Mouse (Mus musculus) adrenal gland, adult 8-10 months (tissue): ENCODE data around the gene Engase. TPM values are rescaled to one million over a fixed set of nuclear protein-coding genes. Genes with fewer than 3 reads are reported as not detected.

Experiments used
- DNase-seq: peaks from one replicate; pipeline ENCODE4 v3.0.0; 2022
- total RNA-seq, 4 experiments: library from RNA; stranded (reverse); gene quantifications; 2 replicates each; pipeline ENCODE4 v1.2.4; 2022

The Engase gene
- total RNA-seq, 4 experiments from 2014 or later, result 21.9 to 25.7 (median 24.0) TPM

GRCm38 (mm10) chr11:118530313-118530712, 53.7 kb downstream of the Engase start:
- no peak for DNase-seq

DNA sequence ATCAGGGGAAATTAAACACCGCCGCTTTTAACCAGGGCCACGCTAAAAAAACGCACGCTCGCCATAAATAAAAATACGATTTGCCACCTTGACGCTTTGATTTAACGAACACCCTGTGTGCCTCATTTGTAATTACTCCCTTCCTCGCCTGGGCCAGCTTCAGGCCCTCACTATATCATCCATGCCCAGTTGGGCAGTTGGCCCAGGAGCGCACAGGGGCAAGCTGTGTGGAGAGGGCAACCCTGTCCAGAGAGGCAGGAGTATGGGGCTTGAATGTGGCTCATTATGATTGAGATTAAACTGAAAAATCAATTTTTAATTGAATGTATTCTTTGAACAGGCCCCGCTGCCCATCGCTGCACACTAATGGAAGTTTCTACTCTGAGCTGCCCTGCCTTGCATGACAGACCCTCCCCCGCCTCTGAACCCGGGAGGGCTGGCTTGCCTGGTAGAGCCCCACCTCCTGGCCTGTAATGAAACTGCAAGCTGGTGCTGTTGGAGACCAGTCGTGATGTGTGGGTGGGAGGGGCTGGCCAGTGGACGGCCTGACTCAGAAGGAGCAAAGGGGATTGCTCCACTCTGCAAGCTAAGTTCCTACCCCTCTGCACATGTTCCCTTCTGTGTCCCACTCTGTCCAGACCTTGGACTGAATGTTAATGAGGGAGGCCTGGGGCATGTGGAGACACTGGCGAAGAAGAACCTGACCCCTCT, 57.9 kb downstream of the Engase start:
- no peak for DNase-seq

GRCm38 (mm10) chr11:118538008-118538407, 61.4 kb downstream of the Engase start:
- no peak for DNase-seq

Other genes with a start within 250 kb of the Engase start
- 10 to 100 TPM; 23.4 to 28.1 (median 24.4) TPM for gene Cyth1, start 228.2 kb upstream of the Engase start, total RNA-seq
- gene Usp36, start 186.6 kb upstream of the Engase start, total RNA-seq, result 10 to 100 TPM; 21.0 to 36.9 (median 28.9) TPM
- gene Cep295nl, start 134.3 kb upstream of the Engase start, total RNA-seq, result 1 to 10 TPM in 2 of 4 experiments, under 1 TPM in 2; 0.41 to 2.9 (median 1.6) TPM
- 100 to 1,000 TPM in 3 of 4 experiments, 10 to 100 TPM in 1; 95.5 to 261 (median 186) TPM for gene Timp2, start 121.1 kb upstream of the Engase start, total RNA-seq
- 100 to 1,000 TPM in 2 of 4 experiments, 10 to 100 TPM in 2; 88.8 to 112 (median 98.8) TPM for gene Lgals3bp, start 74.7 kb upstream of the Engase start, total RNA-seq
- 10 to 100 TPM; 36.8 to 39.6 (median 37.9) TPM for gene Cant1, start 57.7 kb upstream of the Engase start, total RNA-seq
- 10 to 100 TPM; 20.4 to 26.2 (median 24.3) TPM for gene C1qtnf1, start 48.6 kb upstream of the Engase start, total RNA-seq